Mouse (Mus musculus) left cerebral cortex, postnatal 25 days (tissue): ENCODE measurements around the gene Tpsab1. TPM values are rescaled to one million over a fixed set of nuclear protein-coding genes. Genes with fewer than 3 reads are reported as not detected.

ENCODE experiments used
- DNase-seq, 2 experiments: peaks; one replicate each; pipeline ENCODE4 v3.0.0; 2022; ENCODE audit warnings: low spot score in 2 of 2, mixed read lengths in 1 of 2
- intact Hi-C: fragments of 180-260 bp; cut with DNase I; formaldehyde crosslinking; loops from one replicate; pipeline ENCODE4 v1.15.1; 2025
- total RNA-seq, 2 experiments: library from RNA; stranded (reverse); gene quantifications; 2 replicates each; pipeline ENCODE4 v1.2.3; 2021

Gene Tpsab1
- total RNA-seq, result not detected

- no peak for DNase-seq
- intact Hi-C loops, result no loop called here
Measured at GRCm38 (mm10) chr17:25345462-25345861, at the start of gene Tpsab1. Gene Tpsab1 (minus strand): TSS chr17:25345562.

- no peak for DNase-seq
- intact Hi-C loops, result no loop called here
Measured at GRCm38 (mm10) chr17:25394526-25394925, 49.2 kb upstream of the Tpsab1 start.

GRCm38 (mm10) chr17:25374011-25374410, 28.6 kb upstream of the Tpsab1 start:
- intact Hi-C loops, result no loop called here
- DNase-seq, result peak in 1 of 2 experiments; percentile 10

- no peak for DNase-seq
- intact Hi-C loops, result no loop called here
Measured at GRCm38 (mm10) chr17:25372491-25372890, 27.1 kb upstream of the Tpsab1 start.

- intact Hi-C loops, result no loop called here
- no peak for DNase-seq
Measured at GRCm38 (mm10) chr17:25368973-25369372, 23.6 kb upstream of the Tpsab1 start, which contains the start of gene Tpsg1. Gene Tpsg1 (plus strand): TSS chr17:25369273.

GRCm38 (mm10) chr17:25366005-25366404, 20.6 kb upstream of the Tpsab1 start, which contains the start of gene Tpsb2:
Gene Tpsb2 (plus strand): TSS chr17:25366305.
- no peak for DNase-seq
- intact Hi-C loops, result no loop called here

GRCm38 (mm10) chr17:25363726-25364125, 18.4 kb upstream of the Tpsab1 start:
- intact Hi-C loops, result loop anchor here (1.0 to 2.0 kb wide), 2 partner anchors 29 to 75 kb away; no protein-coding TSS in a partner anchor
- DNase-seq, result peak in 1 of 2 experiments; percentile 51

- DNase-seq, result no peak
- intact Hi-C loops, result no loop called here
Measured at GRCm38 (mm10) chr17:25361291-25361690, 15.9 kb upstream of the Tpsab1 start.

GRCm38 (mm10) chr17:25341490-25341889, 3.9 kb downstream of the Tpsab1 start:
- no peak for DNase-seq

GRCm38 (mm10) chr17:25340003-25340402, 5.4 kb downstream of the Tpsab1 start:
- intact Hi-C loops, result no loop called here
- DNase-seq, result no peak

More at GRCm38 (mm10) chr17:25341490-25341889, 3.9 kb downstream of the Tpsab1 start:
- intact Hi-C loops, result no loop called here

- no peak for DNase-seq
Measured at GRCm38 (mm10) chr17:25338218-25338617, 7.1 kb downstream of the Tpsab1 start.

GRCm38 (mm10) chr17:25333943-25334342, 11.4 kb downstream of the Tpsab1 start:
- DNase-seq, result peak; percentile 30 to 59
- intact Hi-C loops, result loop anchor here (1.0 to 2.0 kb wide), 2 partner anchors 29 to 136 kb away; no protein-coding TSS in a partner anchor

More at GRCm38 (mm10) chr17:25338218-25338617, 7.1 kb downstream of the Tpsab1 start:
- intact Hi-C loops, result no loop called here

GRCm38 (mm10) chr17:25332321-25332720, 13.0 kb downstream of the Tpsab1 start:
- intact Hi-C loops, result no loop called here
- DNase-seq, result no peak

- intact Hi-C loops, result no loop called here
- no peak for DNase-seq
Measured at GRCm38 (mm10) chr17:25322930-25323329, 22.4 kb downstream of the Tpsab1 start.

- no peak for DNase-seq
- intact Hi-C loops, result no loop called here
Measured at GRCm38 (mm10) chr17:25320819-25321218, 24.5 kb downstream of the Tpsab1 start.

- DNase-seq, result no peak
- intact Hi-C loops, result loop anchor here (10.0 kb wide), 2 partner anchors 386 to 544 kb away; no protein-coding TSS in a partner anchor
Measured at GRCm38 (mm10) chr17:25318354-25318753, 27.0 kb downstream of the Tpsab1 start, which contains the start of gene Prss29. Gene Prss29 (plus strand): TSS chr17:25318654.

GRCm38 (mm10) chr17:25308346-25308745, 37.0 kb downstream of the Tpsab1 start, which contains the start of gene Prss28:
Gene Prss28 (plus strand): TSS chr17:25308646.
- DNase-seq, result no peak
- intact Hi-C loops, result no loop called here

GRCm38 (mm10) chr17:25298094-25298493, 47.3 kb downstream of the Tpsab1 start, which contains the start of gene Prss34:
Gene Prss34 (plus strand): TSS chr17:25298394.
- intact Hi-C loops, result no loop called here
- DNase-seq, result no peak

- no peak for DNase-seq
- intact Hi-C loops, result no loop called here
Measured at GRCm38 (mm10) chr17:25294111-25294510, 51.3 kb downstream of the Tpsab1 start.

GRCm38 (mm10) chr17:25293495-25293894, 51.9 kb downstream of the Tpsab1 start:
- no peak for DNase-seq
- intact Hi-C loops, result no loop called here
